ENCODE assay signal across 10 mouse cellular contexts in the genomic region with DNA sequence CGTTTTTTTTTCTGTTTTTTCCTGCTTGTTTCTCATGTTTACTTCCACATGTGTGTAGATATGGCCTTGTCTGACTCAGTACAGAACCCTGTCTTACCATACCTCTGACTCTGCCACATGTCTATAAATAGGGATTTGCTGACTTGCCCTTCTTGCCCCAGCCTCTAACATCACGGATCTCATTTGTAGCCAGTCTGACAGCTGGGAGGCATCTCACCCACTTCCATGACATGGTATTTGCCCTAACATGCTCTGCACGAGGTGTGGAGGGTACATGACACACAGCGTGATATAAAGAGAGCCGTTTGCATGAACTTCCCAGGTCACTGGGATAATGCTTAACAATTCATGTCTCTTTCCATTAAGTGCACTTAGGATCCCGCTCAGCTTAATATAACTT.
DNase-seq lines count a peak whose midpoint lies in the region; ATAC-seq and TF ChIP-seq lines count a peak whose summit lies in the region.
"Had no signal": no experiment of that assay in that cellular context is flagged by ENCODE, and none has a peak within 500 bp of the region (broad histone marks: within the 10 kb centered on the region; RNA-seq: fewer than 3 reads in every experiment).

No protein-coding gene starts in this region.

- H3K4me3 ChIP-seq in heart, embryonic 15.5 days = no peak overlapping the region
- H3K4me3 ChIP-seq in heart, adult 2 months = no peak overlapping the region
- H3K4me3 ChIP-seq in embryonic facial prominence, embryonic 13.5 days = no peak overlapping the region
- no peak overlapping the region for H3K4me3 ChIP-seq in limb, embryonic 15.5 days
- H3K4me3 ChIP-seq: midbrain, embryonic 12.5 days had no signal

- TF ChIP-seq CTCF in heart, adult 2 months (IDR thresholded peaks at IDR 0.05) = no peak

- peaks cover 17% of the 10 kb centered on the region for H3K4me1 ChIP-seq in heart, embryonic 15.5 days (replicated peaks)
- H3K4me1 ChIP-seq in heart, adult 2 months (ENCODE audit: control insufficient read depth, insufficient read depth, low read length) = no peaks in the 10 kb centered on the region
- peaks cover 16% of the 10 kb centered on the region for H3K4me1 ChIP-seq in embryonic facial prominence, embryonic 13.5 days
- H3K4me1 ChIP-seq in limb, embryonic 15.5 days = peaks cover 11% of the 10 kb centered on the region
- H3K4me1 ChIP-seq: midbrain, embryonic 12.5 days had no signal

- no peaks in the 10 kb centered on the region for H3K79me2 ChIP-seq in heart, adult 2 months (replicated peaks; ENCODE audit: control insufficient read depth, insufficient read depth, low read length)

- H3K36me3 ChIP-seq in heart, embryonic 15.5 days = no peaks in the 10 kb centered on the region
- H3K36me3 ChIP-seq in heart, adult 2 months (ENCODE audit: control insufficient read depth, insufficient read depth, low read length) = no peaks in the 10 kb centered on the region
- H3K36me3 ChIP-seq in embryonic facial prominence, embryonic 13.5 days = no peaks in the 10 kb centered on the region
- no peaks in the 10 kb centered on the region for H3K36me3 ChIP-seq in limb, embryonic 15.5 days
- H3K36me3 ChIP-seq: midbrain, embryonic 12.5 days had no signal

- peak overlapping the region; percentile 74 for H3K27ac ChIP-seq in heart, embryonic 15.5 days
- no peak overlapping the region for H3K27ac ChIP-seq in heart, adult 2 months
- peak overlapping the region; percentile 91 for H3K27ac ChIP-seq in embryonic facial prominence, embryonic 13.5 days
- peak overlapping the region; percentile 90 for H3K27ac ChIP-seq in limb, embryonic 15.5 days
- H3K27ac ChIP-seq: midbrain, embryonic 12.5 days had no signal

- no peak for TF ChIP-seq EP300 in heart, adult 2 months (IDR thresholded peaks at IDR 0.05; ENCODE audit: insufficient read depth, low read depth, low read length)

- intact Hi-C loops in heart, adult 2 months (cut with DNase I) = no loop called here
- intact Hi-C loops in left cerebral cortex, postnatal 10 days (cut with DNase I) = no loop called here

- DNase-seq in heart, adult 2 months = no peak
- peak; percentile 23 for DNase-seq in NIH3T3 (ENCODE audit: low read depth)
- DNase-seq in cerebellum, postnatal 10 days = no peak
- no peak for DNase-seq in left cerebral cortex, postnatal 10 days (ENCODE audit: extremely low spot score in 1 of 2, low spot score in 2 of 2)
- no peak for DNase-seq in cerebellum, postnatal 14 days
- DNase-seq: thymus, postnatal 25 days had no signal

- no peaks in the 10 kb centered on the region for H3K9me3 ChIP-seq in heart, embryonic 15.5 days (replicated peaks)
- H3K9me3 ChIP-seq in embryonic facial prominence, embryonic 13.5 days = no peaks in the 10 kb centered on the region
- no peaks in the 10 kb centered on the region for H3K9me3 ChIP-seq in limb, embryonic 15.5 days
- H3K9me3 ChIP-seq: midbrain, embryonic 12.5 days had no signal

- H3K27me3 ChIP-seq in heart, embryonic 15.5 days = no peaks in the 10 kb centered on the region
- H3K27me3 ChIP-seq in heart, adult 2 months (ENCODE audit: control insufficient read depth, insufficient read depth, low read length) = no peaks in the 10 kb centered on the region
- no peaks in the 10 kb centered on the region for H3K27me3 ChIP-seq in embryonic facial prominence, embryonic 13.5 days
- H3K27me3 ChIP-seq in limb, embryonic 15.5 days = no peaks in the 10 kb centered on the region
- H3K27me3 ChIP-seq: midbrain, embryonic 12.5 days had no signal

- whole genome bisulfite sequencing in heart, embryonic 15.5 days = 21% methylated on average over 6 of the region's 6 CpGs
- 37% methylated on average over 6 of the region's 6 CpGs for WGBS in heart, adult 2 months
- WGBS in embryonic facial prominence, embryonic 13.5 days = 52% methylated on average over 6 of the region's 6 CpGs
- 42% methylated on average over 6 of the region's 6 CpGs for whole genome bisulfite sequencing in limb, embryonic 15.5 days

- TF ChIP-seq POLR2A in heart, adult 2 months (IDR thresholded peaks at IDR 0.05; ENCODE audit: insufficient read depth, low read depth, low read length) = no peak

- H3K4me2 ChIP-seq in heart, embryonic 15.5 days = no peak overlapping the region
- H3K4me2 ChIP-seq in embryonic facial prominence, embryonic 13.5 days = no peak overlapping the region
- H3K4me2 ChIP-seq in limb, embryonic 15.5 days = no peak overlapping the region
- H3K4me2 ChIP-seq: midbrain, embryonic 12.5 days had no signal

- ATAC-seq in heart, embryonic 15.5 days (replicated peaks; ENCODE audit: insufficient number of reproducible peaks, insufficient read depth, low FRiP score, low read depth) = peak; percentile 72; the same call in 1 of the 2 replicates
- no peak for ATAC-seq in embryonic facial prominence, embryonic 13.5 days (ENCODE audit: insufficient number of reproducible peaks, insufficient read depth, low FRiP score, low TSS enrichment, low read depth)
- no peak for ATAC-seq in limb, embryonic 15.5 days (ENCODE audit: insufficient number of reproducible peaks, low FRiP score, low TSS enrichment, low read depth)

- no peak overlapping the region for H3K9ac ChIP-seq in heart, embryonic 15.5 days
- no peak overlapping the region for H3K9ac ChIP-seq in heart, adult 2 months (ENCODE audit: low read depth, low read length)
- H3K9ac ChIP-seq in embryonic facial prominence, embryonic 13.5 days = no peak overlapping the region
- H3K9ac ChIP-seq in limb, embryonic 15.5 days = no peak overlapping the region
- H3K9ac ChIP-seq: midbrain, embryonic 12.5 days had no signal
